Mouse (Mus musculus): Measurements from ENCODE around the gene Adgrd1. TPM values are rescaled to one million over a fixed set of nuclear protein-coding genes. Genes with fewer than 3 reads are reported as not detected.

Gene Adgrd1
- polyA plus RNA-seq, 2 experiments: 0.09 TPM

DNA sequence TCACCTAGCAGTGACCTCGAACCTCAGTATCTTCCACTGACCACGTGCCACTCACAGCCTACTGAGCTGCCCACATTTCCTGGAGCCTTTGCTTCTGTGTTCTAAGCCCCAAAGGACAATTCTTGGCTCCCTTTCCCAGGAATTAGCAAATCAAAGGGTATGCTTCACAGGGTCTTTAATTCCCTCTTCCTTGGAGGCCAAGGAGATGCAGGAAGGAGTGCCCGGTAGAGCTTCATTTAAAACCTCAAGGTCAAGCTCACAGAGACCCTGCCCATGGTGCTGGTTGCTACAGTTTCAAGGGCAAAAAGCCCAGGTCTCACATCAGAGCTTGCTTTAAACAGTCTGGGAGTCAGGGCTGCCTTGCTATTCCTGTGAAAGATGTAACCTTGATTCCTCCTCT lies 145.7 kb downstream of the Adgrd1 start:
- H3K4me2 ChIP-seq (ENCODE audit: low read depth): no peak overlapping the region
- no peak overlapping the region for H3K9ac ChIP-seq (replicated peaks)
- TF ChIP-seq EP300 (IDR thresholded peaks at IDR 0.05; ENCODE audit: low read depth): no peak
- TF ChIP-seq CTCF (IDR thresholded peaks at IDR 0.05; ENCODE audit: low read depth): no peak
- H3K4me3 ChIP-seq (ENCODE audit: insufficient read depth in 1 of 2, low read depth in 2 of 2, low read length in 2 of 2): no peak overlapping the region
- H3K27me3 ChIP-seq (ENCODE audit: control insufficient read depth, insufficient read depth, low read length): no peaks in the 10 kb centered on the region
- no peak overlapping the region for H3K27ac ChIP-seq
- H3K4me1 ChIP-seq (replicated peaks; ENCODE audit: control insufficient read depth in 2 of 2, insufficient read depth in 2 of 2, low read length in 1 of 2): no peaks in the 10 kb centered on the region
- WGBS (ENCODE audit: insufficient replicate concordance): 28% methylated on average over 3 of the region's 3 CpGs
- no peak for DNase-seq (ENCODE audit: low read depth in 3 of 3, low spot score in 3 of 3)
- H3K36me3 ChIP-seq (replicated peaks; ENCODE audit: control insufficient read depth, insufficient read depth, low read depth): no peaks in the 10 kb centered on the region
- no peaks in the 10 kb centered on the region for H3K9me3 ChIP-seq (ENCODE audit: control insufficient read depth, low read length)
- ATAC-seq (ENCODE audit: insufficient read depth): no peak

DNA sequence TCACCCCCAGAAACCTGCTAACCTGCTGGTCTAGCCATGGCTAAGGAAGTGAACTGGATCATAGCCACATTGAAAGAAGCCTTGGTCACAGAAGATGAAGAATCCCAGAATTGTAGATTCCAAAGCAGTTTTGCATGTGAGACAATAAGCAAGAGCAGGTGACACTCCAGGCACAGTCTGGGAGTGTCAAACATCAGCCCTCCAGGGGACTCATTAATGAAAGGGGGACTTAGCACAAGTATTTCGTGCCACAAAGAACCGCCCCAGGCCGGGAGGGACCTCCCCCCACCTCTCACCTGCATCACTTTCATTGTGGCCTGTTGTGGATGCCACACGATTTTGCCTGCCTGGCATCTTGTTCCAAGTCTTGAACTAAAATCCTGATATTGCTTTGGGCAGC lies 146.6 kb downstream of the Adgrd1 start:
- Histone ChIP-seq H3K4me2 (ENCODE audit: low read depth) (no peak overlapping the region), H3K4me3 (ENCODE audit: insufficient read depth in 1 of 2, low read depth in 2 of 2, low read length in 2 of 2) (no peak overlapping the region), H3K4me1 (replicated peaks; ENCODE audit: control insufficient read depth in 2 of 2, insufficient read depth in 2 of 2, low read length in 1 of 2) (no peaks in the 10 kb centered on the region), H3K27ac (no peak overlapping the region), H3K9me3 (ENCODE audit: control insufficient read depth, low read length) (no peaks in the 10 kb centered on the region), H3K9ac (replicated peaks) (no peak overlapping the region), H3K27me3 (ENCODE audit: control insufficient read depth, insufficient read depth, low read length) (no peaks in the 10 kb centered on the region), H3K36me3 (replicated peaks; ENCODE audit: control insufficient read depth, insufficient read depth, low read depth) (no peaks in the 10 kb centered on the region)
- 61% methylated on average over 4 of the region's 4 CpGs for WGBS (ENCODE audit: insufficient replicate concordance)
- DNase-seq (ENCODE audit: low read depth in 3 of 3, low spot score in 3 of 3) (no peak), ATAC-seq (ENCODE audit: insufficient read depth) (no peak)
- TF ChIP-seq EP300 (IDR thresholded peaks at IDR 0.05; ENCODE audit: low read depth) (no peak), CTCF (IDR thresholded peaks at IDR 0.05; ENCODE audit: low read depth) (no peak)

DNA sequence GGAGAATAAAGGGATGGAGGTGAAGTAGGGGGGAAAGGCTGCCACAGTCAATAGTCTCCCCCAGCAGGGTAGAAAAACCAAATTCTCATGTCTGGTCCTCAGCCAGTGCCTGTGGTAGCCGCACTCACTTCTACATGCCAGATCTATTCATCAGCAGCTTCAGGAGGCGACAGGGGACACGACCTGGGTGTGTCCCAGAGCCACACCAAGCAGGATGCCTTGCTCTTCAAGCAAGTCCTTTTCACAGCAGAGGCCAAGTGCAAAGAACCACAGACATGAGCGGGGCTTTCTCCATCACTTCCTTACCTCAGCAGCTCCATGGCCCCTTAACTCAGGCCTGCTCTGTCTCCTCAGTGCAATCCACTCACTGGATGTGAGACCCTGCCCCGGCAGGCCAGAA lies 147.8 kb downstream of the Adgrd1 start:
- H3K9ac ChIP-seq (replicated peaks): no peak overlapping the region
- WGBS (ENCODE audit: insufficient replicate concordance): 48% methylated on average over 5 of the region's 5 CpGs

DNA sequence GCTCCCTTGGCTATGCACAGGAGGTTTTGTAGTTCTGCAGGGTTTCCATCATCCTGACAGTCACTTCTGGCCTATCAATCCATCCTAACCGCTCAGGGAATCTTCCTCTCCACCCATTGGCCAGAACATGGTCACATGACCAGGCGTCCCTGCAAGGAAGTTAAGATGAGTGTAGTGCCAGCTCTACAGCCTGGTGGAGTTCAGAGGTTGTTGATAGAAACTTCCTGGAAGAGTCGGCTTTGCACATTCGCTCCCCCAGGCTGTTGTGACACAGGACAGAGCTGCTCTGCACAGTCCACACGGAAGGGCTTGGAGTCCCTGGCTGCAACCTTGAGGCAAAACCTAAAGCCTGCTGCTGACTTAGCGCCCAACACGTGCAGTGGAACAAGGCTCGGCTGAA lies 152.5 kb downstream of the Adgrd1 start:
- no peaks in the 10 kb centered on the region for H3K4me1 ChIP-seq (replicated peaks; ENCODE audit: control insufficient read depth in 2 of 2, insufficient read depth in 2 of 2, low read length in 1 of 2)
- TF ChIP-seq CTCF (IDR thresholded peaks at IDR 0.05; ENCODE audit: low read depth) (no peak), EP300 (IDR thresholded peaks at IDR 0.05; ENCODE audit: low read depth) (no peak)
- DNase-seq (ENCODE audit: low read depth in 3 of 3, low spot score in 3 of 3): no peak

More for the DNA sequence above, 147.8 kb downstream of the Adgrd1 start:
- Histone ChIP-seq H3K4me3 (ENCODE audit: insufficient read depth in 1 of 2, low read depth in 2 of 2, low read length in 2 of 2) (no peak overlapping the region), H3K27me3 (ENCODE audit: control insufficient read depth, insufficient read depth, low read length) (no peaks in the 10 kb centered on the region), H3K27ac (no peak overlapping the region), H3K36me3 (replicated peaks; ENCODE audit: control insufficient read depth, insufficient read depth, low read depth) (no peaks in the 10 kb centered on the region), H3K4me2 (ENCODE audit: low read depth) (no peak overlapping the region), H3K9me3 (ENCODE audit: control insufficient read depth, low read length) (no peaks in the 10 kb centered on the region), H3K4me1 (replicated peaks; ENCODE audit: control insufficient read depth in 2 of 2, insufficient read depth in 2 of 2, low read length in 1 of 2) (no peaks in the 10 kb centered on the region)
- ATAC-seq (ENCODE audit: insufficient read depth): no peak
- TF ChIP-seq CTCF (IDR thresholded peaks at IDR 0.05; ENCODE audit: low read depth): no peak
- no peak for TF ChIP-seq EP300 (IDR thresholded peaks at IDR 0.05; ENCODE audit: low read depth)
- DNase-seq (ENCODE audit: low read depth in 3 of 3, low spot score in 3 of 3): no peak

More for the DNA sequence above, 152.5 kb downstream of the Adgrd1 start:
- Histone ChIP-seq H3K27me3 (ENCODE audit: control insufficient read depth, insufficient read depth, low read length) (no peaks in the 10 kb centered on the region), H3K4me3 (ENCODE audit: insufficient read depth in 1 of 2, low read depth in 2 of 2, low read length in 2 of 2) (no peak overlapping the region), H3K9me3 (ENCODE audit: control insufficient read depth, low read length) (no peaks in the 10 kb centered on the region), H3K27ac (no peak overlapping the region), H3K36me3 (replicated peaks; ENCODE audit: control insufficient read depth, insufficient read depth, low read depth) (no peaks in the 10 kb centered on the region), H3K9ac (replicated peaks) (no peak overlapping the region), H3K4me2 (ENCODE audit: low read depth) (no peak overlapping the region)
- 63% methylated on average over 8 of the region's 8 CpGs for WGBS (ENCODE audit: insufficient replicate concordance)
- ATAC-seq (ENCODE audit: insufficient read depth): no peak

Other genes starting within 250 kb of the Adgrd1 start
- 0.01 and 0.04 TPM in 2 replicates for gene Rimbp2, start 143.3 kb upstream of the Adgrd1 start, polyA plus RNA-seq (2012; rRNA removed)
- gene Rimbp2, start 143.3 kb upstream of the Adgrd1 start, polyA plus RNA-seq (2014; fragmentation: Nextera tagmentation; extraction: Ambion mirVana): not detected in 2 replicates
- 66.6 and 75.0 TPM in 2 replicates for gene Stx2, start 88.2 kb upstream of the Adgrd1 start, polyA plus RNA-seq (2012; rRNA removed)
- 68.1 and 74.2 TPM in 2 replicates for gene Stx2, start 88.2 kb upstream of the Adgrd1 start, polyA plus RNA-seq (2014; fragmentation: Nextera tagmentation; extraction: Ambion mirVana)
- gene Ran, start 76.7 kb upstream of the Adgrd1 start, polyA plus RNA-seq (2012; rRNA removed): 221 and 273 TPM in 2 replicates
- gene Ran, start 76.7 kb upstream of the Adgrd1 start, polyA plus RNA-seq (2014; fragmentation: Nextera tagmentation; extraction: Ambion mirVana): 461 and 495 TPM in 2 replicates